Mouse (Mus musculus) thymus, adult 2 months (tissue): ENCODE results near the gene Pot1a. TPM values are rescaled to one million over a fixed set of nuclear protein-coding genes. Genes with fewer than 3 reads are reported as not detected.

Experiments used
- DNase-seq: peaks from one replicate; pipeline ENCODE4 v3.0.0; 2021
- H3K27ac ChIP-seq: fragments of 200-500 bp; 2 replicates; pipeline ENCODE4 v1.5.1; 2012; ENCODE audit warnings: low read length, control low read depth; ENCODE audit not compliant: control insufficient read depth, insufficient read depth
- H3K27me3 ChIP-seq: fragments of 200-500 bp; 2 replicates; pipeline ENCODE4 v1.6.1; 2012; ENCODE audit warnings: mild to moderate bottlenecking, low read length, moderate library complexity, mixed read lengths; ENCODE audit not compliant: control insufficient read depth, insufficient read depth
- H3K36me3 ChIP-seq: fragments of 200-500 bp; 2 replicates; pipeline ENCODE4 v1.6.1; 2012; ENCODE audit warnings: mild to moderate bottlenecking, low read length, moderate library complexity; ENCODE audit not compliant: control insufficient read depth, insufficient read depth
- H3K4me1 ChIP-seq: fragments of 200-500 bp; replicated peaks from 2 replicates; pipeline ENCODE4 v1.6.1; 2012; ENCODE audit warnings: low read length; ENCODE audit not compliant: control insufficient read depth, insufficient read depth
- H3K4me3 ChIP-seq: fragments of 200-500 bp; 2 replicates; pipeline ENCODE4 v1.5.1; 2012; ENCODE audit warnings: mild to moderate bottlenecking, low read length, control low read depth, moderate library complexity; ENCODE audit not compliant: control insufficient read depth, insufficient read depth
- CTCF ChIP-seq: fragments of 200-500 bp; IDR thresholded peaks from 2 replicates; pipeline ENCODE4 v1.5.1; 2012; ENCODE audit warnings: mild to moderate bottlenecking, control low read depth, low read length, moderate library complexity, borderline replicate concordance; ENCODE audit not compliant: control insufficient read depth, poor library complexity, insufficient read depth; ENCODE audit errors: extremely low read depth
- POLR2A ChIP-seq: fragments of 200-500 bp; IDR thresholded peaks from 2 replicates; pipeline ENCODE4 v1.6.1; 2012; ENCODE audit warnings: mild to moderate bottlenecking, low read length, control low read depth, moderate library complexity; ENCODE audit not compliant: control insufficient read depth, poor library complexity, insufficient read depth; ENCODE audit errors: extremely low read depth
- WGBS: fragments of 180-500 bp; shearing (Covaris S2); methylation state at CpG from one replicate; pipeline ENCODE4 v1.1.7; 2018; 5-methylcytosine and 5-hydroxymethylcytosine counted together
- polyA plus RNA-seq: library from polyadenylated mRNA; depleted of rRNA; stranded (reverse); fragments of >200 nt; gene quantifications from 2 replicates; pipeline ENCODE4 v1.2.3, GENCODE M21; 2012; rRNA removed

The Pot1a gene
- 12.4 and 15.4 TPM in 2 replicates for polyA plus RNA-seq

DNA sequence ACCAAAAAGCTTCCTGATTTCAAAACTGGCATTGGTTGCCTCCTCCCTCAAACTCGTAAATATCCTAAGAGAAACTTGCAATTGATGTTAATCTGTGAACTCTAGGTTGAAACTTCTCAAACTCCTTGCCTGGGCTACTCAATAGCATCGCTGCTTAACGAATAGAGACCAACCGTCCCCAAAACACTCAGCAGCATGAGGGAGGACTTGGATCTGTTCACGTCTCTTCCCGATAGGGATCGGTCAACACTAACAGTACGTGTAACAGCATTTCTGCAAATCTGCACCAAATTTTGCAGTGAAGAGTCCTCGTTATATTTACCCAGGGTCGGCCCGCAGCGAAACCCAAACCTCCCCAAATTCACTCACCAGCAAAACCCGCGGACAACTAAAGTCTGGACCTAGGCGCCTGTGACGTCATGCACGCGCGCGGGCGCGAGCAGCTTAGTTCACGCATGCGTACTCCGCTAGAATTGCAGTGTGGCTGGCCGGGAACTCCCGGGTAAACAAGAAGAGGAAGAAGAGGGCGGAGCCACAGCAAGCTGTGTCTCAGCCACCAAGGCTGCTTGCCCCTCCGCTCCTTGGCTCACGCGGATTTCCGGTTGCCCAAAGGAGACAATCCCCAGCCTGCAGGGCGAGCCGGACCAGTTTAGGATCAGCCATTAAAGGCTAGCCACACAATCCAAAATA, at the start of gene Pot1a:
Gene Pot1a (minus strand): TSS at position 441 of the 690 bp plus-strand sequence.
- TF ChIP-seq CTCF (0 out of 2 replicates have a peak, but pooled peaks have one; percentile 54), POLR2A (peak; percentile 84)
- no peaks in the 10 kb centered on the region; the same call in 1 of the 2 replicates for H3K4me1 ChIP-seq
- DNase-seq = peak; percentile 95
- no peaks in the 10 kb centered on the region for H3K27me3 ChIP-seq
- H3K4me3 ChIP-seq = peak within 1 kb of the TSS; percentile 76
- peaks cover 6% of the 10 kb centered on the region; the same call in 1 of the 2 replicates for H3K36me3 ChIP-seq
- WGBS = under 1% methylated on average over 34 of the region's 34 CpGs
- H3K27ac ChIP-seq = peak within 1 kb of the TSS; percentile 65

DNA sequence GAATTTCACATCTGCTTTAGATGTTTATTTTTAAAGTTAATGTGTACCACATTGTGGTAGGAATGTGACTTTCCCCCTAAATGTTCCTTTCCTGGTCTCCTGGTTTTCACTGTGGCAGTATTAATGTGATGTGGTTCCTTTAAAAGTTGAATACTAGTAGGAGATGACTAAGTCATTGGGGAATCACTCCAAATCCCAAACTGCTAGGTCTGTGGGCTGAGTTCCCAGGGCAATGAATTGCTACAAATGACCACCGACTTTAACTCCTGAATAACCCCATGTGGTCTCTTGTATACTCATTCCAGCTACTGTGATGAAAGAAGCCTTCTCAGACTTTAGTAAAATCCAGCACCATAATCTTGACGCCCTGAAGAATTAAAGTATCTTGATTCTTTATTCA, 27.2 kb upstream of the Pot1a start:
- no peaks in the 10 kb centered on the region for H3K27me3 ChIP-seq
- DNase-seq = no peak
- whole genome bisulfite sequencing = 75% methylated on average over 2 of the region's 2 CpGs
- H3K27ac ChIP-seq = no peak overlapping the region
- TF ChIP-seq POLR2A = no peak
- no peak for TF ChIP-seq CTCF
- H3K4me1 ChIP-seq = no peaks in the 10 kb centered on the region
- H3K36me3 ChIP-seq = no peaks in the 10 kb centered on the region
- no peak overlapping the region for H3K4me3 ChIP-seq

DNA sequence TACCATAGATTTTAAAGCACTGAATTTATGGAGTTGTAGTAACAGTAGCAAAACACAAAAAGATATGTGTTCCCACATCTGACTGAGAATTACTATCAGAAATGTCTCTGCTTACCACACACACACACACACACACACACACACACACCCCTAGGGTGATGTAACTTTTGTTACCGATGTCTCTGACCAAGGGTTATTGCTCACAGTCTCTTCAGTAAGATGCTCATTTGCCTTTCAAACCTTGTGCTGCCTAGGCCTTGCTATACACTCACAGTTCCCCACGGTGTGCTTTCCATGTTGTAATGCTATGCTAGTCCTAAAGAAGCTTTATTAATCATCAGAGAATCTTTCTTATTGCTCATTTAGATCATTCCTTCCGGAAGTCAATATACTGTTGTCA, 3.0 kb downstream of the Pot1a start:
- DNase-seq = no peak
- Histone ChIP-seq H3K27ac (no peak overlapping the region), H3K27me3 (no peaks in the 10 kb centered on the region), H3K4me3 (no peak overlapping the region), H3K36me3 (peaks cover 6% of the 10 kb centered on the region; the same call in 1 of the 2 replicates), H3K4me1 (no peaks in the 10 kb centered on the region; the same call in 1 of the 2 replicates)
- no peak for TF ChIP-seq CTCF
- 95% methylated on average over 3 of the region's 3 CpGs for WGBS

DNA sequence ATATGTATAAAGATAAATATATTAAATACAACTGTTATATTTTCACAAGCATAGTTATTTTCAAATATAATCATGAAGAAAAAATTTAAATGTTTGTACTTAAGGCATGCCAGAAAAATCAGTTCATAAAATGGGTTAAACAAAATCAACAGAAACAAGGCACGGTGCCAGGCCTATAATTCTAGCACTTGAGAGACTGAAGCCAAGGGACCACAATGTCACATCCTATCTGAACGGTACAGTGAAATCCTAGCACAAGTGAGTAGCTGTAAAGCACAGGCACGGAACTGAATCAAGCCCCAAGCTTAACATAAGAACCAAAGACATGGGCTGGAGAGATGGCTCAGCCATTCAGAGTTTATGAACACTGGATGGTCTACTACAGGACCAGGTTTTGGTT, 6.8 kb downstream of the Pot1a start:
- Histone ChIP-seq H3K27me3 (no peaks in the 10 kb centered on the region), H3K4me1 (no peaks in the 10 kb centered on the region; the same call in 1 of the 2 replicates), H3K4me3 (no peak overlapping the region), H3K27ac (no peak overlapping the region), H3K36me3 (peaks cover 6% of the 10 kb centered on the region; the same call in 1 of the 2 replicates)
- DNase-seq = no peak
- WGBS = 89% methylated on average over 3 of the region's 3 CpGs
- TF ChIP-seq POLR2A (no peak), CTCF (no peak)

DNA sequence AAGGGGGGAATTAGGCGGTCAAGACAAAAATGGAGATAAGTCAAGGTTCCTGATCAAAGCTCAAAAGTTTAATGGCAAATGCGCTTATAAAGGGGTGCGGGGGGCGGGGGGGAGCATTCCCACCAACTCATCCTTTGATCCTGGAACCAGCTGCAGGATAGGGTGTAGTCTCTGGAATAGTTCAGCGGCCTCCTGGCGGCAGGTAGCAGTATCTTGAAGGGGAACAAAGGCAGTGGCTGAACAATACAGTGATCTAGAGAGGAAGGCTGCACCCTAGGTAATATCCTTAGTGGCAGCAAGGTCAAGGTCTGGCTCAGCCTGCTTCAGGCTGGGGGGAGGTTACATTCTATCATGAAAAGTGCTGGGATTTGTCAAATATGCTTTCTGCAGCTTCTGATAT, 7.8 kb downstream of the Pot1a start:
- DNase-seq = no peak
- Histone ChIP-seq H3K4me3 (no peak overlapping the region), H3K4me1 (no peaks in the 10 kb centered on the region), H3K27me3 (no peaks in the 10 kb centered on the region), H3K27ac (no peak overlapping the region), H3K36me3 (peaks cover 10% of the 10 kb centered on the region; the same call in 1 of the 2 replicates)
- 97% methylated on average over 6 of the region's 6 CpGs for WGBS
- TF ChIP-seq POLR2A (no peak), CTCF (no peak)

DNA sequence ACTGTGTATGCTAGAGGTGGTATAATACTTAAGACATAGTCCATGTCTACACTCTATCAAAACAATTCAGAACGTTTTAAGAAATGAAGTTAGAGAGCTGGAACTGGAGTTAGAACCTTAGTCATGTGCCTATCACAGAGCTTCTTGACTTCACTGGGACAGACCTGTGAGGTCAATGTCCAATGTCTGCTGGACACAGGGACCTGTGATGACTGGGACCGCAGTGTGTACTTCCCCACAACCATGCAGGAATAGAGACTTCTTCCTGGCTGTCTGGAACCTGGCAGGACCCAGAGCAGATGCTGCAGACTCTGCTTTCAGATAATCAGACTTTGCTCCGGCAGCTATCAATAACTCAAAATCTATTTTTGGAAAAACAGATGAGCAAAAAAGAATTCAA, 40.8 kb downstream of the Pot1a start:
- Histone ChIP-seq H3K27ac (no peak overlapping the region), H3K27me3 (no peaks in the 10 kb centered on the region), H3K36me3 (peaks cover 36% of the 10 kb centered on the region), H3K4me3 (no peak overlapping the region), H3K4me1 (no peaks in the 10 kb centered on the region)
- DNase-seq = no peak
- WGBS = 93% methylated on average over 3 of the region's 3 CpGs
- TF ChIP-seq CTCF (no peak), POLR2A (no peak)

DNA sequence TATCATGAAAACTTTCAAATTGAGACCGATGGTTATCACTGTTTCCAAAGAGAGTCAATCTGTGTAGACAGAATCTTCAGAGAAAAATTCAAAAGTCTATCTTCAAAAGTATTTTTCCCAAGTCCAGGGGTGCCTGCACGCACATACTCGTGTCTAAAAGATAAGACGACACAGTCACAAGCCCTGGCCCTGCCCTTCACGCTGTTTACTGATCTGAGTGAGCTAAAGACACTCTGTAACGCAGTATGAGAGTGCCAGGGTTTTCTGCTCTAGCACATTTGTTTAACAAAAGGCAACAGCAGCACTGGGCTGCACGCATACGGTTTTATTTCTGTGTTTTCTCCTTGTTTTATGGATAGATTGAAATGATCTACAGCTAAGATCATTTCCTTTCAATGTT, 41.5 kb downstream of the Pot1a start:
- 96% methylated on average over 8 of the region's 8 CpGs for WGBS
- TF ChIP-seq CTCF = no peak
- no peak for TF ChIP-seq POLR2A

More for the DNA sequence above, 41.5 kb downstream of the Pot1a start:
- Histone ChIP-seq H3K27me3 (no peaks in the 10 kb centered on the region), H3K36me3 (peaks cover 36% of the 10 kb centered on the region), H3K4me3 (no peak overlapping the region), H3K4me1 (no peaks in the 10 kb centered on the region), H3K27ac (no peak overlapping the region)
- DNase-seq = no peak
